ENCODE assay signal across 8 mouse cellular contexts in the genomic region with DNA sequence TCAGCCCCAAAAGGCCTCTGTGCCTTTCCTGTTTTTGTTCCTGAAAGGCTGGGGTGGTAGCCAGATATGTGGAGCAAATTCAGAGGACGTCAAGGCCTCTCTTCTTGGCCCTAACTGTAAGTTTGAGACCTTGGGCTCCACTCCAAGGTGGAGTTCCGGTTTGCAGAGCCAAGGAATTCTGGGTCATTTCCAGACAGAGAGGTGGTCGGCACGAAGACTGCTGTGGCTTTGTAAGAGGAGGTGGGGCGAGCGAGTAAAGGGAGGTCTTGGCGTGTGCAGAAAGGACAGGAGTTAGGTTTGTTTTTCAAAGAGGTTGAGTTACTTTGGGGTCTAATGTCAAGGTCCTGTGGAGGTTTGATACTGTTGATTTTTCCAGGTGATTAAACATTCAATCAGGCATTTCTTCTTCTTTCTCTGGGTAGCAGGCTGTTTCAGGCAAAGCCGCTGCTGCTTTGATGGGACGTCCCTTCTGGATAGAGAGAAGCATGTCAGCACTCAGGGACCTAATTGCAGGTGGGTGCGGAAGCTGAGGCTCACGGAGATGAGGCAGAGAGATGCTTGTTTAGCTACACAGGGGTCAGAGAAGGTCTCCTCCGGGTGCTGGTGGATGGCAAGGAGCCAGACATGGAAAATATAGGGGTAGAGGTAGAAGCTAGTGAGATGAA. TPM values are rescaled to one million over a fixed set of nuclear protein-coding genes. Genes with fewer than 3 reads are reported as not detected.
A peak's percentile ranks its signal among the peaks of the same experiment; 100 is the strongest.
DNase-seq lines count a peak whose midpoint lies in the region; ATAC-seq lines count a peak whose summit lies in the region.
"Had no signal": no experiment of that assay in that cellular context is flagged by ENCODE, and none has a peak within 500 bp of the region (broad histone marks: within the 10 kb centered on the region; RNA-seq: fewer than 3 reads in every experiment).

No protein-coding gene starts in this region.

- no peaks in the 10 kb centered on the region for H3K27me3 ChIP-seq in hindbrain, embryonic 15.5 days
- peaks cover 6% of the 10 kb centered on the region; the same call in 1 of the 2 replicates for H3K27me3 ChIP-seq in hindbrain, embryonic 12.5 days

- H3K4me2 ChIP-seq in hindbrain, embryonic 15.5 days = peak overlapping the region; percentile 8; the same call in 1 of the 2 replicates
- no peak overlapping the region for H3K4me2 ChIP-seq in hindbrain, embryonic 12.5 days (replicated peaks)
- H3K4me2 ChIP-seq: liver, embryonic 12.5 days had no signal

- H3K9me3 ChIP-seq in hindbrain, embryonic 15.5 days = no peaks in the 10 kb centered on the region
- H3K9me3 ChIP-seq in hindbrain, embryonic 12.5 days (replicated peaks) = no peaks in the 10 kb centered on the region
- H3K9me3 ChIP-seq: liver, embryonic 12.5 days had no signal

- DNase-seq in adrenal gland, adult 8-10 months = peak; percentile 76
- DNase-seq in heart, adult 9 months (ENCODE audit: low spot score in 2 of 2) = peak; percentile 68 to 74
- DNase-seq in kidney, postnatal 36 days = peak; percentile 37 to 62
- no peak for DNase-seq in thymus, adult 18-20 months

- ATAC-seq in hindbrain, embryonic 15.5 days (ENCODE audit: low FRiP score, low read depth) = no peak
- ATAC-seq in hindbrain, embryonic 12.5 days (ENCODE audit: low FRiP score) = no peak
- no peak for ATAC-seq in megakaryocyte-erythroid progenitor cell, adult 5-6 weeks (replicated peaks; ENCODE audit: low FRiP score, low TSS enrichment, poor library complexity, severe bottlenecking)
- ATAC-seq: liver, embryonic 12.5 days had no signal

- no peaks in the 10 kb centered on the region for H3K36me3 ChIP-seq in hindbrain, embryonic 15.5 days
- no peaks in the 10 kb centered on the region for H3K36me3 ChIP-seq in hindbrain, embryonic 12.5 days
- H3K36me3 ChIP-seq: liver, embryonic 12.5 days had no signal

- peaks cover 44% of the 10 kb centered on the region for H3K4me1 ChIP-seq in hindbrain, embryonic 15.5 days (replicated peaks)
- peaks cover 6% of the 10 kb centered on the region for H3K4me1 ChIP-seq in hindbrain, embryonic 12.5 days

- no peak overlapping the region for H3K4me3 ChIP-seq in hindbrain, embryonic 15.5 days
- H3K4me3 ChIP-seq in hindbrain, embryonic 12.5 days = no peak overlapping the region
- H3K4me3 ChIP-seq: liver, embryonic 12.5 days had no signal

- H3K27ac ChIP-seq in hindbrain, embryonic 15.5 days (replicated peaks) = no peak overlapping the region
- no peak overlapping the region for H3K27ac ChIP-seq in hindbrain, embryonic 12.5 days
- H3K27ac ChIP-seq: liver, embryonic 12.5 days had no signal

- WGBS in hindbrain, embryonic 15.5 days = 48% methylated on average over 12 of the region's 12 CpGs
- 49% methylated on average over 12 of the region's 12 CpGs for WGBS in hindbrain, embryonic 12.5 days

- H3K9ac ChIP-seq in hindbrain, embryonic 15.5 days = no peak overlapping the region
- H3K9ac ChIP-seq in hindbrain, embryonic 12.5 days = no peak overlapping the region
- H3K9ac ChIP-seq: liver, embryonic 12.5 days had no signal

RNA-seq across cellular contexts. Expression of gene Eepd1, which starts 6.2 kb away (rescaled TPM):
- 11.0 and 12.0 TPM in 2 replicates for polyA plus RNA-seq in hindbrain, embryonic 15.5 days (2015; fragmentation: Nextera tagmentation; extraction: Ambion mirVana)
- 7.5 and 8.0 TPM in 2 replicates for polyA plus RNA-seq in hindbrain, embryonic 12.5 days (2016; fragmentation: Nextera tagmentation; extraction: Ambion mirVana)
- 10 to 100 TPM; 47.7 to 97.8 (median 53.3) TPM for total RNA-seq in adrenal gland, adult 8-10 months (2022)
- 1.2 and 2.1 TPM in 2 replicates for total RNA-seq in megakaryocyte-erythroid progenitor cell, adult 5-6 weeks (2014; fragmentation: Nextera tagmentation)
- total RNA-seq in megakaryocyte-erythroid progenitor cell, adult 5-6 weeks (2017) = 0.61 and 2.8 TPM in 2 replicates

Comparison
In these comparisons a context has a peak if more than half of its experiments do, and no peak if none do; other contexts are left out.
1. DNase-seq: peak in adrenal gland, adult 8-10 months (single experiment), heart, adult 9 months (2 of 2) and kidney, postnatal 36 days (2 of 2); none in thymus, adult 18-20 months (0 of 2).
2. RNA of gene Eepd1, which starts 6.2 kb away (total RNA-seq): 47.7 to 97.8 TPM in adrenal gland, adult 8-10 months; 0.61 to 2.8 TPM in megakaryocyte-erythroid progenitor cell, adult 5-6 weeks; every median in the first group is over 10 times any median in the second.